In the genomic region with DNA sequence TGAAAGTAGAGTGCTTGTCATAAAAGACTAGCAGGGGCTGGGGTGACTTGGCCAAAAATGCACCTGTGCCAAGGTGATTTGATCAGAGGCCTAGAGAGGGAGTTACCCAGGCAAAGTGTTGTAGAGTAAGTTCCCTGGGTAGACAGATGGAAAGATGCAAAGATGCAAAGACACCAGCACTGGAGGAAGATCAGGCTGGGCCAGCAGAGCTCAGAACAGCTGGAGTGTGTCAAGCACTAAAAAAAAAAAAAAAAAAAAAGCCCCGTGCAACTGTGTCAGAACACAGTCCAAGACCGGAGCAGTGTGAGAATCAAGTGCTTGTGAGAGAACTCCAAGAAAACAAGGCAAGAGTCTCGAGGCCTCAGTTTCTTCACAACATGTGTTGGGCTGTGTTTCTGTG, we compare ENCODE assay signal across 21 mouse cellular contexts.
A peak's percentile ranks its signal among the peaks of the same experiment; 100 is the strongest.
DNase-seq lines count a peak whose midpoint lies in the region; ATAC-seq lines count a peak whose summit lies in the region.
"Had no signal": no experiment of that assay in that cellular context is flagged by ENCODE, and none has a peak within 500 bp of the region (broad histone marks: within the 10 kb centered on the region; RNA-seq: fewer than 3 reads in every experiment).

No protein-coding gene starts in this region.

- H3K27ac ChIP-seq in kidney, embryonic 14.5 days (ENCODE audit: low read depth, low read length) = peak overlapping the region; percentile 65; the same call in 1 of the 2 replicates
- H3K27ac ChIP-seq in lung, embryonic 16.5 days (ENCODE audit: low read length) = peak overlapping the region; percentile 61
- H3K27ac ChIP-seq: heart, embryonic 13.5 days; midbrain, embryonic 12.5 days; neural tube, embryonic 15.5 days had no signal

- no peaks in the 10 kb centered on the region for H3K36me3 ChIP-seq in kidney, embryonic 14.5 days (ENCODE audit: control insufficient read depth, insufficient read depth, low read length)
- H3K36me3 ChIP-seq in lung, embryonic 16.5 days (ENCODE audit: control insufficient read depth, insufficient read depth, low read length) = no peaks in the 10 kb centered on the region
- H3K36me3 ChIP-seq in splenic B cell, adult 2 months (ENCODE audit: control insufficient read depth, insufficient read depth, low read length, poor library complexity, severe bottlenecking) = no peaks in the 10 kb centered on the region
- H3K36me3 ChIP-seq: heart, embryonic 13.5 days; hindbrain, embryonic 10.5 days; midbrain, embryonic 12.5 days; neural tube, embryonic 15.5 days had no signal

- H3K4me3 ChIP-seq in kidney, embryonic 14.5 days (ENCODE audit: low read length) = no peak overlapping the region
- no peak overlapping the region for H3K4me3 ChIP-seq in lung, embryonic 16.5 days (ENCODE audit: low read length)
- H3K4me3 ChIP-seq: heart, embryonic 13.5 days; hindbrain, embryonic 10.5 days; midbrain, embryonic 12.5 days; neural tube, embryonic 15.5 days had no signal

- no peaks in the 10 kb centered on the region for H3K27me3 ChIP-seq in kidney, embryonic 14.5 days (ENCODE audit: control insufficient read depth, insufficient read depth, low read length)
- no peaks in the 10 kb centered on the region for H3K27me3 ChIP-seq in lung, embryonic 16.5 days (ENCODE audit: control insufficient read depth, insufficient read depth, low read depth, low read length)
- no peaks in the 10 kb centered on the region for H3K27me3 ChIP-seq in splenic B cell, adult 2 months (ENCODE audit: control insufficient read depth, insufficient read depth, low read length, poor library complexity, severe bottlenecking)
- H3K27me3 ChIP-seq: heart, embryonic 13.5 days; midbrain, embryonic 12.5 days; neural tube, embryonic 15.5 days had no signal

- peak; percentile 55; the same call in 1 of the 2 replicates for ATAC-seq in kidney, embryonic 14.5 days (ENCODE audit: low FRiP score, low TSS enrichment)
- peak; percentile 84 for ATAC-seq in lung, embryonic 16.5 days (ENCODE audit: low read depth)
- ATAC-seq: forebrain, embryonic 14.5 days; hindbrain, embryonic 16.5 days had no signal

- no peaks in the 10 kb centered on the region for H3K9me3 ChIP-seq in kidney, embryonic 14.5 days (ENCODE audit: control insufficient read depth, low read length)
- H3K9me3 ChIP-seq in lung, embryonic 16.5 days (ENCODE audit: control insufficient read depth, low read length) = no peaks in the 10 kb centered on the region
- H3K9me3 ChIP-seq: heart, embryonic 13.5 days; hindbrain, embryonic 10.5 days; midbrain, embryonic 12.5 days; neural tube, embryonic 15.5 days had no signal

- no peak overlapping the region for H3K4me2 ChIP-seq in kidney, embryonic 14.5 days (replicated peaks; ENCODE audit: low read depth, low read length)
- no peak overlapping the region for H3K4me2 ChIP-seq in lung, embryonic 16.5 days (ENCODE audit: low read depth, low read length)
- H3K4me2 ChIP-seq: heart, embryonic 13.5 days; midbrain, embryonic 12.5 days; neural tube, embryonic 15.5 days had no signal

- H3K4me1 ChIP-seq in kidney, embryonic 14.5 days (ENCODE audit: control insufficient read depth, insufficient read depth, low read length) = peaks cover 32% of the 10 kb centered on the region
- H3K4me1 ChIP-seq in lung, embryonic 16.5 days (replicated peaks; ENCODE audit: control insufficient read depth, insufficient read depth, low read length) = peaks cover 31% of the 10 kb centered on the region

- DNase-seq in heart, adult 11 months = peak; percentile 83
- DNase-seq in heart, postnatal 10 days = no peak
- DNase-seq in kidney, adult 11 months = no peak
- no peak for DNase-seq in lung, postnatal 4 days
- peak; percentile 7 for DNase-seq in splenic B cell, adult 2 months (ENCODE audit: low read depth, low spot score)
- DNase-seq in adrenal gland, postnatal 25 days = no peak
- DNase-seq: adrenal gland, postnatal 14 days; cerebellum, adult 8-10 months; cerebellum, postnatal 36 days; embryo, embryonic 11 days; kidney, adult 8-10 months; lung, adult 18-20 months; thymus, postnatal 4 days had no signal

- intact Hi-C loops in heart, postnatal 10 days (cut with DNase I) = loop anchor here (2.0 kb wide), 1 partner anchor 77 kb away; no protein-coding TSS in a partner anchor

- H3K9ac ChIP-seq in kidney, embryonic 14.5 days (ENCODE audit: low read depth, low read length) = no peak overlapping the region
- no peak overlapping the region for H3K9ac ChIP-seq in lung, embryonic 16.5 days (ENCODE audit: low read length)
- H3K9ac ChIP-seq: heart, embryonic 13.5 days; midbrain, embryonic 12.5 days; neural tube, embryonic 15.5 days had no signal

- WGBS in kidney, embryonic 14.5 days = 17% methylated on average over 3 of the region's 3 CpGs
- WGBS in lung, embryonic 16.5 days = 35% methylated on average over 3 of the region's 3 CpGs

Comparison
In these comparisons a context has a peak if more than half of its experiments do, and no peak if none do; other contexts are left out.
1. DNase-seq: peak in heart, adult 11 months (single experiment) and splenic B cell, adult 2 months (single experiment); none in heart, postnatal 10 days (0 of 2), kidney, adult 11 months (single experiment), lung, postnatal 4 days (0 of 2) and adrenal gland, postnatal 25 days (single experiment).